Mouse (Mus musculus): ENCODE data around the gene Best1. TPM values are rescaled to one million over a fixed set of nuclear protein-coding genes. Genes with fewer than 3 reads are reported as not detected.
"Not testable (repeated sequence)": the region's sequence is repeated elsewhere in the genome, so short reads cannot be mapped to it uniquely, and the experiment has no call there.

Gene Best1
- polyA plus RNA-seq, 1 experiment from 2014 or later: 0.17 TPM

GRCm38 (mm10) chr19:9977085-9977484 lies 24.3 kb downstream of the Best1 start:
- no peak overlapping the region for H3K4me2 ChIP-seq
- H3K27me3 ChIP-seq (replicated peaks): no peaks in the 10 kb centered on the region
- H3K4me1 ChIP-seq: peaks cover 72% of the 10 kb centered on the region
- no peak overlapping the region for H3K4me3 ChIP-seq
- no peaks in the 10 kb centered on the region for H3K9me3 ChIP-seq (replicated peaks)
- H3K27ac ChIP-seq: peak overlapping the region; percentile 71
- 0 out of 2 replicates have a peak, but pooled peaks have one; percentile 25 for ATAC-seq
- 69% methylated on average over 10 of the region's 10 CpGs for WGBS (ENCODE audit: insufficient replicate concordance)
- H3K9ac ChIP-seq: no peak overlapping the region
- no peaks in the 10 kb centered on the region for H3K36me3 ChIP-seq

GRCm38 (mm10) chr19:9974853-9975252 lies 26.6 kb downstream of the Best1 start:
- WGBS (ENCODE audit: insufficient replicate concordance): 19% methylated on average over 2 of the region's 2 CpGs
- not testable (repeated sequence) for H3K36me3 ChIP-seq; H3K27me3 ChIP-seq (replicated peaks); ATAC-seq; H3K4me3 ChIP-seq; H3K4me2 ChIP-seq; H3K9ac ChIP-seq; H3K9me3 ChIP-seq (replicated peaks)
- Histone ChIP-seq H3K27ac (peak overlapping the region; percentile 55), H3K4me1 (peaks cover 50% of the 10 kb centered on the region)

GRCm38 (mm10) chr19:9968081-9968787 lies 33.2 kb downstream of the Best1 start:
- Histone ChIP-seq H3K4me3 (no peak overlapping the region), H3K4me1 (peaks cover 31% of the 10 kb centered on the region), H3K9ac (no peak overlapping the region), H3K27ac (no peak overlapping the region), H3K27me3 (replicated peaks) (no peaks in the 10 kb centered on the region), H3K36me3 (no peaks in the 10 kb centered on the region), H3K4me2 (no peak overlapping the region), H3K9me3 (replicated peaks) (no peaks in the 10 kb centered on the region)
- 77% methylated on average over 10 of the region's 10 CpGs for WGBS (ENCODE audit: insufficient replicate concordance)
- ATAC-seq: no peak

GRCm38 (mm10) chr19:9966096-9966867 lies 35.2 kb downstream of the Best1 start:
- Histone ChIP-seq H3K9ac (no peak overlapping the region), H3K4me1 (peaks cover 33% of the 10 kb centered on the region), H3K27me3 (replicated peaks) (no peaks in the 10 kb centered on the region), H3K4me2 (no peak overlapping the region), H3K9me3 (replicated peaks) (no peaks in the 10 kb centered on the region), H3K27ac (no peak overlapping the region), H3K36me3 (no peaks in the 10 kb centered on the region), H3K4me3 (no peak overlapping the region)
- 61% methylated on average over 2 of the region's 2 CpGs for WGBS (ENCODE audit: insufficient replicate concordance)
- ATAC-seq: no peak

GRCm38 (mm10) chr19:9964205-9964916 lies 37.1 kb downstream of the Best1 start:
- no peak overlapping the region for H3K27ac ChIP-seq
- no peaks in the 10 kb centered on the region for H3K9me3 ChIP-seq (replicated peaks)
- 26% methylated on average over 7 of the region's 7 CpGs for WGBS (ENCODE audit: insufficient replicate concordance)
- ATAC-seq: no peak
- H3K9ac ChIP-seq: 0 out of 2 replicates have a peak overlapping the region, but pooled peaks have one; percentile 39
- H3K36me3 ChIP-seq: no peaks in the 10 kb centered on the region
- peak overlapping the region; percentile 35 for H3K4me2 ChIP-seq
- H3K4me3 ChIP-seq: no peak overlapping the region
- H3K27me3 ChIP-seq (replicated peaks): no peaks in the 10 kb centered on the region
- H3K4me1 ChIP-seq: peaks cover 33% of the 10 kb centered on the region

- Histone ChIP-seq H3K4me1 (peaks cover 52% of the 10 kb centered on the region), H3K36me3 (no peaks in the 10 kb centered on the region), H3K9me3 (replicated peaks) (no peaks in the 10 kb centered on the region), H3K27me3 (replicated peaks) (no peaks in the 10 kb centered on the region), H3K9ac (no peak overlapping the region), H3K27ac (no peak overlapping the region), H3K4me2 (no peak overlapping the region), H3K4me3 (no peak overlapping the region)
- WGBS (ENCODE audit: insufficient replicate concordance): 76% methylated on average over 5 of the region's 5 CpGs
- no peak for ATAC-seq
Observed at GRCm38 (mm10) chr19:9960769-9961168, 40.7 kb downstream of the Best1 start.

GRCm38 (mm10) chr19:9957965-9958364 lies 43.5 kb downstream of the Best1 start:
- no peak for ATAC-seq
- Histone ChIP-seq H3K9me3 (replicated peaks) (no peaks in the 10 kb centered on the region), H3K4me1 (peaks cover 52% of the 10 kb centered on the region), H3K4me3 (no peak overlapping the region), H3K9ac (no peak overlapping the region), H3K27ac (no peak overlapping the region; the same call in 1 of the 2 replicates), H3K4me2 (no peak overlapping the region), H3K36me3 (no peaks in the 10 kb centered on the region), H3K27me3 (replicated peaks) (no peaks in the 10 kb centered on the region)
- WGBS (ENCODE audit: insufficient replicate concordance): 71% methylated on average over 5 of the region's 5 CpGs

- Histone ChIP-seq H3K9ac (no peak overlapping the region), H3K36me3 (no peaks in the 10 kb centered on the region), H3K27ac (peak overlapping the region; percentile 80), H3K4me3 (no peak overlapping the region), H3K27me3 (replicated peaks) (no peaks in the 10 kb centered on the region), H3K4me2 (no peak overlapping the region), H3K9me3 (replicated peaks) (no peaks in the 10 kb centered on the region), H3K4me1 (peaks cover 54% of the 10 kb centered on the region)
- WGBS (ENCODE audit: insufficient replicate concordance): 54% methylated on average over 4 of the region's 4 CpGs
- ATAC-seq: no peak
Observed at GRCm38 (mm10) chr19:9956624-9957388, 44.6 kb downstream of the Best1 start.

- 7% methylated on average over 1 of the region's 1 CpGs for WGBS (ENCODE audit: insufficient replicate concordance)
- H3K4me2 ChIP-seq: peak overlapping the region; percentile 39
- no peaks in the 10 kb centered on the region for H3K36me3 ChIP-seq
- no peaks in the 10 kb centered on the region for H3K27me3 ChIP-seq (replicated peaks)
- H3K27ac ChIP-seq: peak overlapping the region; percentile 80
- no peaks in the 10 kb centered on the region for H3K9me3 ChIP-seq (replicated peaks)
- peaks cover 54% of the 10 kb centered on the region for H3K4me1 ChIP-seq
- ATAC-seq: peak; percentile 70
- no peak overlapping the region for H3K4me3 ChIP-seq
- peak overlapping the region; percentile 44 for H3K9ac ChIP-seq
Observed at GRCm38 (mm10) chr19:9955438-9955837, 46.0 kb downstream of the Best1 start.

- ATAC-seq: peak; percentile 47
- H3K27ac ChIP-seq: peak overlapping the region; percentile 80
- H3K9me3 ChIP-seq (replicated peaks): no peaks in the 10 kb centered on the region
- peak overlapping the region; percentile 44 for H3K9ac ChIP-seq
- peaks cover 54% of the 10 kb centered on the region for H3K4me1 ChIP-seq
- peak overlapping the region; percentile 39 for H3K4me2 ChIP-seq
- 32% methylated on average over 5 of the region's 5 CpGs for WGBS (ENCODE audit: insufficient replicate concordance)
- no peak overlapping the region for H3K4me3 ChIP-seq
- H3K36me3 ChIP-seq: no peaks in the 10 kb centered on the region
- H3K27me3 ChIP-seq (replicated peaks): no peaks in the 10 kb centered on the region
Observed at GRCm38 (mm10) chr19:9954811-9955202, 46.6 kb downstream of the Best1 start.

- ATAC-seq: peak; percentile 59
- H3K27me3 ChIP-seq (replicated peaks): no peaks in the 10 kb centered on the region
- H3K9ac ChIP-seq: peak overlapping the region; percentile 44
- H3K36me3 ChIP-seq: no peaks in the 10 kb centered on the region
- peak overlapping the region; percentile 80 for H3K27ac ChIP-seq
- 17% methylated on average over 7 of the region's 7 CpGs for WGBS (ENCODE audit: insufficient replicate concordance)
- peak overlapping the region; percentile 39 for H3K4me2 ChIP-seq
- H3K4me1 ChIP-seq: peaks cover 54% of the 10 kb centered on the region
- no peak overlapping the region for H3K4me3 ChIP-seq
- H3K9me3 ChIP-seq (replicated peaks): no peaks in the 10 kb centered on the region
Observed at GRCm38 (mm10) chr19:9954055-9954810, 47.2 kb downstream of the Best1 start.

Measured in liver, embryonic 12.5 days (tissue).